Mouse (Mus musculus) myocyte (in vitro differentiated cells): Measurements from ENCODE around the gene Scyl1. TPM values are rescaled to one million over a fixed set of nuclear protein-coding genes. Genes with fewer than 3 reads are reported as not detected.

Experiments used
- H3K27me3 ChIP-seq: one replicate; pipeline ENCODE4 v1.6.1; 2011; ENCODE audit not compliant: control insufficient read depth, insufficient read depth, insufficient read length
- H3K36me3 ChIP-seq: one replicate; pipeline ENCODE4 v1.6.1; 2011; ENCODE audit not compliant: control insufficient read depth, insufficient read depth
- H3K4me2 ChIP-seq: one replicate; pipeline ENCODE4 v1.6.1; 2011; ENCODE audit warnings: low read depth, control low read depth
- H3K4me3 ChIP-seq: one replicate; pipeline ENCODE4 v1.5.1; 2011; ENCODE audit warnings: mild to moderate bottlenecking, control low read depth, moderate library complexity
- H3K79me2 ChIP-seq: one replicate; pipeline ENCODE4 v1.6.1; 2011; ENCODE audit not compliant: control insufficient read depth, insufficient read depth
- H3ac ChIP-seq: one replicate; pipeline ENCODE4 v1.6.1; 2011; ENCODE audit not compliant: control insufficient read depth, insufficient read length
- CEBPB ChIP-seq: IDR thresholded peaks from 2 replicates; pipeline ENCODE4 v1.6.1; 2011; ENCODE audit warnings: mild to moderate bottlenecking, moderate library complexity; ENCODE audit not compliant: poor library complexity, insufficient read depth, severe bottlenecking
- E2F4 ChIP-seq: IDR thresholded peaks from one replicate; pipeline ENCODE4 v1.6.1; 2011; ENCODE audit warnings: mild to moderate bottlenecking, control low read depth, moderate library complexity; ENCODE audit not compliant: insufficient read depth
- MAX ChIP-seq: IDR thresholded peaks from one replicate; pipeline ENCODE4 v1.6.1; 2011; ENCODE audit warnings: low read depth, mild to moderate bottlenecking, control low read depth
- MYOD1 ChIP-seq, 3 experiments: IDR thresholded peaks; one replicate each; pipeline ENCODE4 v1.6.1; 2011; ENCODE audit warnings: control low read depth in 2 of 3, low read depth in 2 of 3, mild to moderate bottlenecking in 2 of 3, moderate library complexity in 1 of 3; ENCODE audit not compliant: insufficient read length in 2 of 3, control insufficient read depth in 1 of 3
- MYOG ChIP-seq, 3 experiments: IDR thresholded peaks; one replicate each; pipeline ENCODE4 v1.6.1; 2011; ENCODE audit warnings: control low read depth in 2 of 3, low read depth in 2 of 3, mild to moderate bottlenecking in 2 of 3; ENCODE audit not compliant: insufficient read length in 2 of 3, control insufficient read depth in 1 of 3, insufficient read depth in 1 of 3
- POLR2A ChIP-seq: IDR thresholded peaks from one replicate; pipeline ENCODE4 v1.6.1; 2011; ENCODE audit warnings: low read depth, mild to moderate bottlenecking, control low read depth, moderate library complexity; ENCODE audit not compliant: insufficient read length
- POLR2AphosphoS2 ChIP-seq: IDR thresholded peaks from one replicate; pipeline ENCODE4 v1.6.1; 2011; ENCODE audit warnings: low read depth, control low read depth; ENCODE audit not compliant: insufficient read length
- REST ChIP-seq: IDR thresholded peaks from one replicate; pipeline ENCODE4 v1.6.1; 2011; ENCODE audit warnings: mild to moderate bottlenecking, control low read depth, moderate library complexity; ENCODE audit not compliant: insufficient read depth, insufficient read length
- SRF ChIP-seq: IDR thresholded peaks from one replicate; pipeline ENCODE4 v1.6.1; 2011; ENCODE audit warnings: low read depth; ENCODE audit not compliant: control insufficient read depth, insufficient read length
- TCF12 ChIP-seq: IDR thresholded peaks from one replicate; pipeline ENCODE4 v1.6.1; 2011; ENCODE audit warnings: mild to moderate bottlenecking, control low read depth; ENCODE audit not compliant: poor library complexity, insufficient read depth, severe bottlenecking
- TCF3 ChIP-seq: IDR thresholded peaks from one replicate; pipeline ENCODE4 v1.6.1; 2011; ENCODE audit warnings: low read depth, control low read depth; ENCODE audit not compliant: insufficient read length
- USF1 ChIP-seq: IDR thresholded peaks from one replicate; pipeline ENCODE4 v1.6.1; 2011; ENCODE audit warnings: low read depth, mild to moderate bottlenecking, control low read depth, moderate library complexity
- polyA plus RNA-seq: library from polyadenylated mRNA; unstranded; fragments of >200 nt; fragmentation: generic; extraction: Trizol; gene quantifications from one replicate; pipeline ENCODE4 v1.2.1, GENCODE M21; 2012; ENCODE audit warnings: missing spikeins

Scyl1 gene
- polyA plus RNA-seq, 1 experiment: 73.5 TPM

- Histone ChIP-seq H3K36me3 (no peaks in the 10 kb centered on the region), H3ac (peak overlapping the region; percentile 8), H3K79me2 (peaks cover 15% of the 10 kb centered on the region), H3K27me3 (no peaks in the 10 kb centered on the region), H3K4me2 (peak overlapping the region; percentile 99), H3K4me3 (peak overlapping the region; percentile 16)
- TF ChIP-seq MYOG (IDR thresholded peaks at IDR 0.05; ENCODE audit: control insufficient read depth in 1 of 3, insufficient read depth in 1 of 3, insufficient read length in 2 of 3, low read depth in 2 of 3) (peak; percentile 91 to 97 (median 94)), MYOD1 (IDR thresholded peaks at IDR 0.05; ENCODE audit: control insufficient read depth in 1 of 3, insufficient read length in 2 of 3, low read depth in 2 of 3) (peak; percentile 73 to 96 (median 96)), REST (no peak), POLR2A (peak; percentile 61), E2F4 (no peak), SRF (no peak), USF1 (peak; percentile 42), TCF3 (peak; percentile 87), POLR2AphosphoS2 (peak; percentile 32), CEBPB (no peak), TCF12 (peak; percentile 85), MAX (no peak)
Measured at GRCm38 (mm10) chr19:5810103-5810839, 39.1 kb upstream of the Scyl1 start.

- no peaks in the 10 kb centered on the region for H3K36me3 ChIP-seq
- no peaks in the 10 kb centered on the region for H3K27me3 ChIP-seq
- peak overlapping the region; percentile 16 for H3K4me3 ChIP-seq
- H3K79me2 ChIP-seq: peaks cover 16% of the 10 kb centered on the region
- H3K4me2 ChIP-seq: peak overlapping the region; percentile 99
- TF ChIP-seq POLR2A (peak; percentile 70), USF1 (peak; percentile 39), POLR2AphosphoS2 (peak; percentile 77), E2F4 (no peak)
- H3ac ChIP-seq: no peak overlapping the region
Measured at GRCm38 (mm10) chr19:5809712-5810089, 38.5 kb upstream of the Scyl1 start.

GRCm38 (mm10) chr19:5808955-5809711 is 37.9 kb upstream of the Scyl1 start:
- peak in 2 of 3 experiments; percentile 76 to 77 for TF ChIP-seq MYOG (IDR thresholded peaks at IDR 0.05; ENCODE audit: control insufficient read depth in 1 of 3, insufficient read depth in 1 of 3, insufficient read length in 2 of 3, low read depth in 2 of 3)
- no peak for TF ChIP-seq USF1
- TF ChIP-seq SRF: no peak
- peak in 2 of 3 experiments; percentile 77 to 83 for TF ChIP-seq MYOD1 (IDR thresholded peaks at IDR 0.05; ENCODE audit: control insufficient read depth in 1 of 3, insufficient read length in 2 of 3, low read depth in 2 of 3)
- Histone ChIP-seq H3ac (no peak overlapping the region), H3K27me3 (no peaks in the 10 kb centered on the region), H3K36me3 (no peaks in the 10 kb centered on the region), H3K4me2 (peak overlapping the region; percentile 99), H3K4me3 (peak overlapping the region; percentile 16), H3K79me2 (peaks cover 21% of the 10 kb centered on the region)

GRCm38 (mm10) chr19:5807740-5808139 is 36.5 kb upstream of the Scyl1 start:
- Histone ChIP-seq H3K36me3 (no peaks in the 10 kb centered on the region), H3ac (no peak overlapping the region), H3K4me3 (no peak overlapping the region), H3K27me3 (no peaks in the 10 kb centered on the region), H3K79me2 (peaks cover 10% of the 10 kb centered on the region), H3K4me2 (no peak overlapping the region)
- TF ChIP-seq MAX (no peak), POLR2A (no peak), TCF3 (no peak), E2F4 (no peak)

GRCm38 (mm10) chr19:5806809-5807205 is 35.6 kb upstream of the Scyl1 start:
- no peak for TF ChIP-seq TCF12
- no peak for TF ChIP-seq USF1
- TF ChIP-seq CEBPB: no peak
- TF ChIP-seq E2F4: no peak
- TF ChIP-seq TCF3: no peak
- no peak for TF ChIP-seq POLR2A
- no peak for TF ChIP-seq MAX
- Histone ChIP-seq H3K4me3 (no peak overlapping the region), H3K27me3 (no peaks in the 10 kb centered on the region), H3K79me2 (peaks cover 15% of the 10 kb centered on the region), H3ac (no peak overlapping the region), H3K4me2 (peak overlapping the region; percentile 90), H3K36me3 (no peaks in the 10 kb centered on the region)
